ENCODE assay signal across 25 mouse cellular contexts in genomic region chr3:101327248-101327647, GRCm38 (mm10). TPM values are rescaled to one million over a fixed set of nuclear protein-coding genes. Genes with fewer than 3 reads are reported as not detected.
DNase-seq lines count a peak whose midpoint lies in the region; ATAC-seq lines count a peak whose summit lies in the region.
"Had no signal": no experiment of that assay in that cellular context is flagged by ENCODE, and none has a peak within 500 bp of the region (broad histone marks: within the 10 kb centered on the region; RNA-seq: fewer than 3 reads in every experiment).

No protein-coding gene starts in this region.

- DNase-seq in ovary, adult 18-20 months (ENCODE audit: low spot score), result peak; percentile 12
- no peak for DNase-seq in ovary, postnatal 36 days (ENCODE audit: low spot score)
- DNase-seq in Muller cell, postnatal 12 days (ENCODE audit: inconsistent ontology term), result peak; percentile 92
- no peak for DNase-seq in kidney, postnatal 25 days
- no peak for DNase-seq in right cerebral cortex, postnatal 10 days (ENCODE audit: low spot score in 2 of 2)
- no peak for DNase-seq in urinary bladder, postnatal 14 days (ENCODE audit: low spot score)
- DNase-seq: cerebellum, adult 8-10 months; cerebellum, postnatal 36 days; embryo, embryonic 11 days; gastrocnemius, adult 2 months; kidney, adult 9 months; kidney, postnatal 14 days; liver, embryonic 13.5 days; lung, adult 2 months; lung, postnatal 14 days; thymus, postnatal 14 days had no signal

- no peak for ATAC-seq in embryonic facial prominence, embryonic 12.5 days (ENCODE audit: insufficient number of reproducible peaks, insufficient read depth, low FRiP score, low TSS enrichment)
- ATAC-seq: CD4-positive, CD25-positive, alpha-beta regulatory T cell, adult 4 months; hindbrain, postnatal 0 days; intestine, embryonic 16.5 days had no signal

- H3K27me3 ChIP-seq in embryonic facial prominence, embryonic 12.5 days, result no peaks in the 10 kb centered on the region
- H3K27me3 ChIP-seq: liver, embryonic 13.5 days had no signal

- H3K9ac ChIP-seq in embryonic facial prominence, embryonic 12.5 days, result no peak overlapping the region
- H3K9ac ChIP-seq: liver, embryonic 13.5 days had no signal

- 0 out of 2 replicates have a peak overlapping the region, but pooled peaks have one; percentile 17 for H3K27ac ChIP-seq in embryonic facial prominence, embryonic 12.5 days
- H3K27ac ChIP-seq: forebrain, embryonic 10.5 days; gastrocnemius, adult 2 months; hindbrain, postnatal 0 days; layer of hippocampus, adult 2 months; liver, embryonic 13.5 days had no signal

- 51% methylated on average over 2 of the region's 2 CpGs for WGBS in embryonic facial prominence, embryonic 12.5 days

- no peaks in the 10 kb centered on the region for H3K9me3 ChIP-seq in embryonic facial prominence, embryonic 12.5 days
- H3K9me3 ChIP-seq: forebrain, embryonic 10.5 days; G1E; liver, embryonic 13.5 days had no signal

- H3K4me1 ChIP-seq in embryonic facial prominence, embryonic 12.5 days, result peaks cover 24% of the 10 kb centered on the region

- H3K4me3 ChIP-seq in embryonic facial prominence, embryonic 12.5 days, result no peak overlapping the region
- H3K4me3 ChIP-seq: forebrain, embryonic 10.5 days; gastrocnemius, adult 2 months; layer of hippocampus, adult 2 months; liver, embryonic 13.5 days had no signal

- no peak overlapping the region for H3K4me2 ChIP-seq in embryonic facial prominence, embryonic 12.5 days (replicated peaks)
- H3K4me2 ChIP-seq: liver, embryonic 13.5 days; midbrain, embryonic 11.5 days had no signal

- no peaks in the 10 kb centered on the region for H3K36me3 ChIP-seq in embryonic facial prominence, embryonic 12.5 days
- H3K36me3 ChIP-seq: forebrain, embryonic 10.5 days; G1E; liver, embryonic 13.5 days had no signal

RNA-seq across cellular contexts. Expression of gene Cd2, which starts 39.5 kb away (rescaled TPM):
- polyA plus RNA-seq in embryonic facial prominence, embryonic 12.5 days (2016; fragmentation: Nextera tagmentation; extraction: Ambion mirVana), result not detected in 2 replicates
- polyA plus RNA-seq: forebrain, embryonic 10.5 days; G1E; hindbrain, postnatal 0 days; limb, embryonic 14.5 days; liver, embryonic 13.5 days; midbrain, embryonic 11.5 days had no signal

RNA-seq across cellular contexts. Expression of gene Igsf3, which starts 49.6 kb away (rescaled TPM):
- 92.3 and 93.3 TPM in 2 replicates for polyA plus RNA-seq in embryonic facial prominence, embryonic 12.5 days (2016; fragmentation: Nextera tagmentation; extraction: Ambion mirVana)

Comparison
In these comparisons a context has a peak if more than half of its experiments do, and no peak if none do; other contexts are left out.
1. DNase-seq: peak in ovary, adult 18-20 months (single experiment) and Muller cell, postnatal 12 days (single experiment); none in ovary, postnatal 36 days (single experiment), kidney, postnatal 25 days (0 of 2), right cerebral cortex, postnatal 10 days (0 of 2) and urinary bladder, postnatal 14 days (single experiment).